Mouse (Mus musculus): ENCODE data around the gene Bsnd. TPM values are rescaled to one million over a fixed set of nuclear protein-coding genes. Genes with fewer than 3 reads are reported as not detected.

Bsnd gene
- total and polyA plus RNA-seq, 3 experiments, result 0.16 TPM; not detected in 2

DNA sequence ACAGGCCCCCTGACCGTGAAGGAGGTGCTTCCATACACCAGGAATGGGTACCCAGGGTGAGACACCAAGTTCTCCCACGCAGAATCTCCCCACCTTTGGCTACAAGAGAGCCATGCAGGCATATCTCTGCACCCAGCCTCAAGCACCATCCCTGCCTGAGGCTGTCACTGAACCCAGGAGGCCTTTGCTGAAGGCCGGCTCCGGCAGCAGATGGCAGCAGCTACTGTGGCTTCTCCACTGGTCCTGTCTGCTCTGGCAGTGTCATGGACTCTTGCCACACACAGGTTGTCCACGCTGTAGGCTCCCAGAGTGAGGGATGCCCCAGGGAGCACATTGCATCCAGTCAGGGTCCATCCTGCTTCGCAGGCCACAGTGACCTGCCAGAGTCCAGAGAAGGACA is 48.9 kb downstream of the Bsnd start:
- no peak for TF ChIP-seq POLR2AphosphoS5 (IDR thresholded peaks at IDR 0.05; ENCODE audit: insufficient replicate concordance, low read depth, low read length)
- TF ChIP-seq GATA1 (IDR thresholded peaks at IDR 0.05; ENCODE audit: borderline replicate concordance, low read length), result no peak
- no peak for TF ChIP-seq GATA2 (IDR thresholded peaks at IDR 0.05; ENCODE audit: borderline replicate concordance, low read depth, low read length)
- no peak for TF ChIP-seq TAL1 (conservative IDR thresholded peaks at IDR 0.05; ENCODE audit: low read depth, low read length)
- TF ChIP-seq CTCF (IDR thresholded peaks at IDR 0.05; ENCODE audit: low read depth, low read length), result no peak
- Histone ChIP-seq H3K4me1 (ENCODE audit: insufficient read depth, low read depth, low read length) (no peaks in the 10 kb centered on the region), H3K9me3 (replicated peaks) (no peaks in the 10 kb centered on the region), H3K27me3 (ENCODE audit: insufficient read depth, low read length) (peaks cover 15% of the 10 kb centered on the region; the same call in 1 of the 2 replicates), H3K4me3 (ENCODE audit: low read depth, low read length) (no peak overlapping the region), H3K36me3 (replicated peaks) (peaks cover 63% of the 10 kb centered on the region)
- no peak for ATAC-seq (ENCODE audit: extremely low read depth, insufficient number of reproducible peaks, low FRiP score, poor library complexity, severe bottlenecking)
- no peak for DNase-seq (ENCODE audit: low spot score)

GRCm38 (mm10) chr4:106438763-106439162 is 53.3 kb downstream of the Bsnd start:
- ATAC-seq (ENCODE audit: extremely low read depth, insufficient number of reproducible peaks, low FRiP score, poor library complexity, severe bottlenecking) (no peak), DNase-seq (ENCODE audit: low spot score) (no peak)
- Histone ChIP-seq H3K4me1 (ENCODE audit: insufficient read depth, low read depth, low read length) (no peaks in the 10 kb centered on the region), H3K36me3 (replicated peaks) (peaks cover 97% of the 10 kb centered on the region), H3K9me3 (replicated peaks) (no peaks in the 10 kb centered on the region), H3K27me3 (ENCODE audit: insufficient read depth, low read length) (no peaks in the 10 kb centered on the region), H3K4me3 (ENCODE audit: low read depth, low read length) (no peak overlapping the region)
- TF ChIP-seq GATA2 (IDR thresholded peaks at IDR 0.05; ENCODE audit: borderline replicate concordance, low read depth, low read length) (no peak), GATA1 (IDR thresholded peaks at IDR 0.05; ENCODE audit: borderline replicate concordance, low read length) (no peak), POLR2AphosphoS5 (IDR thresholded peaks at IDR 0.05; ENCODE audit: insufficient replicate concordance, low read depth, low read length) (no peak), CTCF (IDR thresholded peaks at IDR 0.05; ENCODE audit: low read depth, low read length) (no peak), TAL1 (conservative IDR thresholded peaks at IDR 0.05; ENCODE audit: low read depth, low read length) (no peak)

DNA sequence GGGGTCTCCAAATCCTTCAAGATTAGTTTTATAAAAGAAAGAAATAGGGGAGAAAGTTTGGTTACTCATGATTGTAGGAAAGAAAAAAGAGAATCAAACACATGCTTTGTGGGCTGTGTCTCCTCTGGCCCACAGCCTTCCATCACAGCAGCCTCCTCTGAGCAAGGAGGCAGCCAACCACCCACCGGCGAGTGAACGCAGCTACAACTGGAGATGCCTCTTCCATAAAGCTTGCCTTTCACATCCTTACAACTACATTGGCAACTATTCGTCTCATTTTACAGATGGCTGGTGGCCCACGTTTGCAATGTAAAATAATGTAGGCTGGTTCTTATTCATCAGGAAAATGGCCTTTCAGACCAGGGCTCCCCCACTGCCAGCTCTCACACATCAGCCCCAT is 54.9 kb downstream of the Bsnd start:
- no peaks in the 10 kb centered on the region for H3K27me3 ChIP-seq (ENCODE audit: insufficient read depth, low read length)
- DNase-seq (ENCODE audit: low spot score), result no peak
- ATAC-seq (ENCODE audit: extremely low read depth, insufficient number of reproducible peaks, low FRiP score, poor library complexity, severe bottlenecking), result no peak
- TF ChIP-seq GATA1 (IDR thresholded peaks at IDR 0.05; ENCODE audit: borderline replicate concordance, low read length), result no peak
- no peak for TF ChIP-seq CTCF (IDR thresholded peaks at IDR 0.05; ENCODE audit: low read depth, low read length)
- TF ChIP-seq TAL1 (conservative IDR thresholded peaks at IDR 0.05; ENCODE audit: low read depth, low read length), result no peak
- no peak for TF ChIP-seq GATA2 (IDR thresholded peaks at IDR 0.05; ENCODE audit: borderline replicate concordance, low read depth, low read length)
- no peak for TF ChIP-seq POLR2AphosphoS5 (IDR thresholded peaks at IDR 0.05; ENCODE audit: insufficient replicate concordance, low read depth, low read length)
- no peaks in the 10 kb centered on the region for H3K9me3 ChIP-seq (replicated peaks)
- H3K4me1 ChIP-seq (ENCODE audit: insufficient read depth, low read depth, low read length), result no peaks in the 10 kb centered on the region
- H3K36me3 ChIP-seq (replicated peaks), result peaks cover 93% of the 10 kb centered on the region
- H3K4me3 ChIP-seq (ENCODE audit: low read depth, low read length), result no peak overlapping the region

GRCm38 (mm10) chr4:106436475-106436874 is 55.6 kb downstream of the Bsnd start:
- Histone ChIP-seq H3K27me3 (ENCODE audit: insufficient read depth, low read length) (no peaks in the 10 kb centered on the region), H3K4me1 (ENCODE audit: insufficient read depth, low read depth, low read length) (no peaks in the 10 kb centered on the region), H3K36me3 (replicated peaks) (peaks cover 93% of the 10 kb centered on the region), H3K4me3 (ENCODE audit: low read depth, low read length) (no peak overlapping the region), H3K9me3 (replicated peaks) (no peaks in the 10 kb centered on the region)
- DNase-seq (ENCODE audit: low spot score) (no peak), ATAC-seq (ENCODE audit: extremely low read depth, insufficient number of reproducible peaks, low FRiP score, poor library complexity, severe bottlenecking) (no peak)
- TF ChIP-seq POLR2AphosphoS5 (IDR thresholded peaks at IDR 0.05; ENCODE audit: insufficient replicate concordance, low read depth, low read length) (no peak), CTCF (IDR thresholded peaks at IDR 0.05; ENCODE audit: low read depth, low read length) (peak; percentile 79)

DNA sequence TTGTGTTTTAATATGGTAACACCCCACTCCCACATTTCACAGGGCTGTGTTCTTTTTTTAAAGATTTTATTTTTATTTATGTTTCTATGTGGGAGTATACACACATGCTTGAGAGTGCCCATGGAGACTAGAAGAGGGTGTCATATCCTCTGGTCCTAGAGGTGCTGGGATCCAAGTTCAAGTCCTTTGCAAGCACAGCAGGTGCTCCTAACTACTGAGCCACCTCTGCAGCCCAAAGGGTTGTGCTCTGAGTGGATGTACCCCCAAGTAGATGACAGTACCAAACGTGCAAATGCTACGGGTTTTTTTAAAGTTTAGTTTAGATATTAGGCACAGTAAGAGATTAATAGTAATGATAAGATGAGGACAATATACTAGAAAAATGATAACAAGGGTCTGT is 56.7 kb downstream of the Bsnd start:
- Histone ChIP-seq H3K27me3 (ENCODE audit: insufficient read depth, low read length) (no peaks in the 10 kb centered on the region), H3K36me3 (replicated peaks) (peaks cover 94% of the 10 kb centered on the region), H3K4me1 (ENCODE audit: insufficient read depth, low read depth, low read length) (no peaks in the 10 kb centered on the region), H3K4me3 (ENCODE audit: low read depth, low read length) (no peak overlapping the region), H3K9me3 (replicated peaks) (no peaks in the 10 kb centered on the region)
- DNase-seq (ENCODE audit: low spot score), result no peak
- no peak for ATAC-seq (ENCODE audit: extremely low read depth, insufficient number of reproducible peaks, low FRiP score, poor library complexity, severe bottlenecking)
- no peak for TF ChIP-seq GATA2 (IDR thresholded peaks at IDR 0.05; ENCODE audit: borderline replicate concordance, low read depth, low read length)

Other genes with a start within 250 kb of the Bsnd start
- gene Usp24, start 176.1 kb downstream of the Bsnd start, total RNA-seq (2014; fragmentation: Nextera tagmentation), result 55.7 and 63.7 TPM in 2 replicates
- 44.6 and 49.7 TPM in 2 replicates for gene Usp24, start 176.1 kb downstream of the Bsnd start, total RNA-seq (2017)
- 9.6 and 11.8 TPM in 2 replicates for gene Usp24, start 176.1 kb downstream of the Bsnd start, polyA plus RNA-seq (2012)
- not detected in 2 replicates for gene Pcsk9, start 28.0 kb downstream of the Bsnd start, total RNA-seq (2014; fragmentation: Nextera tagmentation)
- not detected in 2 replicates for gene Pcsk9, start 28.0 kb downstream of the Bsnd start, total RNA-seq (2017)
- gene Pcsk9, start 28.0 kb downstream of the Bsnd start, polyA plus RNA-seq (2012), result not detected in 2 replicates
- gene Dhcr24, start 68.8 kb upstream of the Bsnd start, total RNA-seq (2014; fragmentation: Nextera tagmentation), result 15.4 and 15.9 TPM in 2 replicates
- gene Dhcr24, start 68.8 kb upstream of the Bsnd start, total RNA-seq (2017), result 29.6 and 33.2 TPM in 2 replicates
- 37.9 and 43.4 TPM in 2 replicates for gene Dhcr24, start 68.8 kb upstream of the Bsnd start, polyA plus RNA-seq (2012)
- not detected in 2 replicates for gene Lexm, start 125.0 kb upstream of the Bsnd start, total RNA-seq (2014; fragmentation: Nextera tagmentation)
- gene Lexm, start 125.0 kb upstream of the Bsnd start, total RNA-seq (2017), result not detected in 2 replicates
- gene Lexm, start 125.0 kb upstream of the Bsnd start, polyA plus RNA-seq (2012), result not detected in 2 replicates
- not detected in 2 replicates for gene Ttc22, start 130.1 kb upstream of the Bsnd start, total RNA-seq (2014; fragmentation: Nextera tagmentation)
- gene Ttc22, start 130.1 kb upstream of the Bsnd start, total RNA-seq (2017), result not detected in 2 replicates
- gene Ttc22, start 130.1 kb upstream of the Bsnd start, polyA plus RNA-seq (2012), result not detected in 2 replicates
- gene Pars2, start 158.8 kb upstream of the Bsnd start, total RNA-seq (2014; fragmentation: Nextera tagmentation), result 8.7 and 10.7 TPM in 2 replicates
- gene Pars2, start 158.8 kb upstream of the Bsnd start, total RNA-seq (2017), result 12.7 and 14.0 TPM in 2 replicates
- 2.9 and 4.5 TPM in 2 replicates for gene Pars2, start 158.8 kb upstream of the Bsnd start, polyA plus RNA-seq (2012)
- 73.6 and 90.8 TPM in 2 replicates for gene Ttc4, start 186.7 kb upstream of the Bsnd start, total RNA-seq (2014; fragmentation: Nextera tagmentation)
- gene Ttc4, start 186.7 kb upstream of the Bsnd start, total RNA-seq (2017), result 58.7 and 59.5 TPM in 2 replicates
- 5.6 and 16.6 TPM in 2 replicates for gene Ttc4, start 186.7 kb upstream of the Bsnd start, polyA plus RNA-seq (2012)
- not detected in 2 replicates for gene Mroh7, start 238.6 kb upstream of the Bsnd start, total RNA-seq (2014; fragmentation: Nextera tagmentation)
- gene Mroh7, start 238.6 kb upstream of the Bsnd start, total RNA-seq (2017), result 0.06 and 0.11 TPM in 2 replicates
- not detected in 2 replicates for gene Mroh7, start 238.6 kb upstream of the Bsnd start, polyA plus RNA-seq (2012)
- gene Fam151a, start 241.6 kb upstream of the Bsnd start, total RNA-seq (2014; fragmentation: Nextera tagmentation), result not detected in 2 replicates
- gene Fam151a, start 241.6 kb upstream of the Bsnd start, total RNA-seq (2017), result not detected in 2 replicates
- not detected in 2 replicates for gene Fam151a, start 241.6 kb upstream of the Bsnd start, polyA plus RNA-seq (2012)